ENCODE assay signal across 1 mouse cellular context in genomic region chr3:96147950-96148349, GRCm38 (mm10).
TF ChIP-seq lines count a peak whose summit lies in the region.

No protein-coding gene starts in this region.

TF ChIP-seq in CH12.LX, 34 proteins besides CTCF, POLR2A, EP300 and RAD21 (continued from another document):
- TF ChIP-seq PAX5 (IDR thresholded peaks at IDR 0.05; ENCODE audit: low read length) = no peak
